Mouse (Mus musculus): ENCODE data around the gene Fhad1.

DNA sequence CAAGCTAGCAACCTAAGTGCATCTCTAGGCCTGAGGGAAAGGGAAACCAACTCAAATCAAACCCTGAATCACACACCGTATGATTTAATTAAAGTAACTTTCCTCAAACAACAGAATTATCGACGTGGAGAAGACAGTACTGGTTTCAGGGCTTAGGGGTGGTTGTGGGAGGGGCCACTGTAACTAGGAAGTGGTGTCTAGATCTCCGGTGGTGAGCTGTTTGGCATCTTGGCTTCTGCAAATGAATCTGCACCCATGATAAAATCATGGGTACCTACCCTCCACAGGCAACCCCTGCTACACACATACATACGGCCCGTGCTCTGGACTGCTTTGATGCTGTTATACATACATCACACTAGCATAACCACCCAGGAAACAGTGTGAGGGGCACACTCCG, 4.4 kb downstream of the Fhad1 start:
- TF ChIP-seq CTCF (IDR thresholded peaks at IDR 0.05; ENCODE audit: low read depth, low read length) (no peak), POLR2A (IDR thresholded peaks at IDR 0.05; ENCODE audit: borderline replicate concordance, low read depth, low read length) (no peak)

Measured in bone marrow macrophage, adult 2 months (primary cell).